Comparison of ENCODE assay signal across 17 mouse cellular contexts in genomic region chr11:110451590-110451989, GRCm38 (mm10).
"Had no signal": no experiment of that assay in that cellular context is flagged by ENCODE, and none has a peak within 500 bp of the region (broad histone marks: within the 10 kb centered on the region; RNA-seq: fewer than 3 reads in every experiment).

No protein-coding gene starts in this region.

- H3K4me2 ChIP-seq: limb, embryonic 13.5 days; lung, embryonic 14.5 days; midbrain, embryonic 11.5 days had no signal

- H3K4me3 ChIP-seq: limb, embryonic 10.5 days; limb, embryonic 13.5 days had no signal

- H3K9ac ChIP-seq: limb, embryonic 13.5 days; liver, embryonic 14.5 days; lung, embryonic 14.5 days had no signal

- H3K9me3 ChIP-seq: limb, embryonic 10.5 days; limb, embryonic 13.5 days had no signal

- H3K27ac ChIP-seq: hindbrain, postnatal 0 days; kidney, postnatal 0 days; limb, embryonic 10.5 days; limb, embryonic 13.5 days; liver, embryonic 14.5 days; stomach, postnatal 0 days had no signal

- ATAC-seq: hindbrain, postnatal 0 days; inflammation-experienced regulatory T-cells, adult 6 months had no signal

- DNase-seq: kidney, adult 2 months; kidney, postnatal 36 days; lung, embryonic 14.5 days; lung, postnatal 14 days; lung, postnatal 4 days; midbrain, embryonic 14.5 days; thymus, adult 2 months; thymus, postnatal 14 days; thymus, postnatal 4 days had no signal

- H3K27me3 ChIP-seq: limb, embryonic 13.5 days had no signal
